ENCODE assay signal across 10 mouse cellular contexts in the genomic region with DNA sequence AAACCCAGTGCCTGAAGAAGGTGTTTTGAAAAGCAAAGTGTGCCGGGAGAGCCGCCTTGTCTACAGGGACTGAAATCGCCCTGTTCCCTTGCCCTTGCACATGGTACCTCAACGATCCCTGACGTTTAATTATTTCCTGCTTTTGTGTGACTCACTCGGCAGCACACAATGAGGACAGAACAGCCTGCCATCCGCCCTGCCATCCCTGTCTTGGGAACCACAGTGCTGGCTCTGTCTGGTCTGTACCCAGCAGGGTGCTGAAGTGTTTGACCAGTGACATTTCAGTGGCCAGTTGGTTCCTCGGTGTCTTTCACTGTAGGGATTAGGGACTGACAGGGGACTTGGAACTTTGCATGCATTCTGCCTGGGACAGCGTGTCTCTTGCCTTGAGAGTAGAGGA.
DNase-seq lines count a peak whose midpoint lies in the region; ATAC-seq and TF ChIP-seq lines count a peak whose summit lies in the region.
"Had no signal": no experiment of that assay in that cellular context is flagged by ENCODE, and none has a peak within 500 bp of the region (broad histone marks: within the 10 kb centered on the region; RNA-seq: fewer than 3 reads in every experiment).

No protein-coding gene starts in this region.

- TF ChIP-seq CTCF in thymus, adult 2 months (IDR thresholded peaks at IDR 0.05; ENCODE audit: borderline replicate concordance, control insufficient read depth, extremely low read depth, insufficient read depth, low read length, poor library complexity), result no peak

- no peak overlapping the region for H3K27ac ChIP-seq in intestine, embryonic 15.5 days
- no peak overlapping the region for H3K27ac ChIP-seq in intestine, embryonic 16.5 days (ENCODE audit: low read length)
- H3K27ac ChIP-seq in midbrain, embryonic 16.5 days (ENCODE audit: low read length), result no peak overlapping the region
- H3K27ac ChIP-seq in thymus, adult 2 months (ENCODE audit: control insufficient read depth, insufficient read depth, low read length), result no peak overlapping the region

- no peak overlapping the region for H3K9ac ChIP-seq in intestine, embryonic 15.5 days
- no peak overlapping the region for H3K9ac ChIP-seq in intestine, embryonic 16.5 days (ENCODE audit: low read depth, low read length)
- no peak overlapping the region for H3K9ac ChIP-seq in midbrain, embryonic 16.5 days (ENCODE audit: low read depth, low read length)

- no peaks in the 10 kb centered on the region for H3K9me3 ChIP-seq in intestine, embryonic 15.5 days
- H3K9me3 ChIP-seq in intestine, embryonic 16.5 days (ENCODE audit: control insufficient read depth, low read length), result no peaks in the 10 kb centered on the region
- H3K9me3 ChIP-seq in midbrain, embryonic 16.5 days (replicated peaks; ENCODE audit: control insufficient read depth, low read length, poor library complexity, severe bottlenecking), result no peaks in the 10 kb centered on the region
- H3K9me3 ChIP-seq: megakaryocyte, embryonic 14.5 days had no signal

- H3K4me2 ChIP-seq in intestine, embryonic 15.5 days (replicated peaks), result no peak overlapping the region
- no peak overlapping the region for H3K4me2 ChIP-seq in intestine, embryonic 16.5 days (ENCODE audit: low read depth, low read length)
- H3K4me2 ChIP-seq in midbrain, embryonic 16.5 days (ENCODE audit: low read length), result no peak overlapping the region

- no peaks in the 10 kb centered on the region for H3K27me3 ChIP-seq in intestine, embryonic 15.5 days (replicated peaks)
- no peaks in the 10 kb centered on the region for H3K27me3 ChIP-seq in intestine, embryonic 16.5 days (replicated peaks; ENCODE audit: control insufficient read depth, insufficient read depth, low read length)
- no peaks in the 10 kb centered on the region for H3K27me3 ChIP-seq in midbrain, embryonic 16.5 days (ENCODE audit: control insufficient read depth, insufficient read depth, low read depth, low read length)
- H3K27me3 ChIP-seq in thymus, adult 2 months (ENCODE audit: control insufficient read depth, insufficient read depth, low read length), result no peaks in the 10 kb centered on the region
- H3K27me3 ChIP-seq: megakaryocyte, embryonic 14.5 days had no signal

- no peak overlapping the region for H3K4me3 ChIP-seq in intestine, embryonic 15.5 days (replicated peaks)
- no peak overlapping the region for H3K4me3 ChIP-seq in intestine, embryonic 16.5 days (ENCODE audit: low read length)
- no peak overlapping the region for H3K4me3 ChIP-seq in midbrain, embryonic 16.5 days (ENCODE audit: low read depth, low read length)
- no peak overlapping the region for H3K4me3 ChIP-seq in thymus, adult 2 months (ENCODE audit: control insufficient read depth, insufficient read depth, low read length)
- H3K4me3 ChIP-seq: megakaryocyte, embryonic 14.5 days had no signal

- H3K36me3 ChIP-seq in intestine, embryonic 15.5 days, result no peaks in the 10 kb centered on the region
- no peaks in the 10 kb centered on the region; the same call in 1 of the 2 replicates for H3K36me3 ChIP-seq in intestine, embryonic 16.5 days (ENCODE audit: control insufficient read depth, insufficient read depth, low read length)
- no peaks in the 10 kb centered on the region for H3K36me3 ChIP-seq in midbrain, embryonic 16.5 days (ENCODE audit: control insufficient read depth, insufficient read depth, low read length)
- H3K36me3 ChIP-seq in thymus, adult 2 months (ENCODE audit: control insufficient read depth, insufficient read depth, low read length), result no peaks in the 10 kb centered on the region

- no peak for TF ChIP-seq POLR2A in thymus, adult 2 months (IDR thresholded peaks at IDR 0.05; ENCODE audit: control insufficient read depth, extremely low read depth, insufficient read depth, low read length, poor library complexity)

- peaks cover 15% of the 10 kb centered on the region for H3K4me1 ChIP-seq in intestine, embryonic 15.5 days (replicated peaks)
- peaks cover 3% of the 10 kb centered on the region; the same call in 1 of the 2 replicates for H3K4me1 ChIP-seq in intestine, embryonic 16.5 days (ENCODE audit: control insufficient read depth, insufficient read depth, low read length)
- H3K4me1 ChIP-seq in midbrain, embryonic 16.5 days (ENCODE audit: control insufficient read depth, insufficient read depth, low read length), result peaks cover 25% of the 10 kb centered on the region
- no peaks in the 10 kb centered on the region for H3K4me1 ChIP-seq in thymus, adult 2 months (replicated peaks; ENCODE audit: control insufficient read depth, insufficient read depth, low read length)

- peak; percentile 32 for DNase-seq in adrenal gland, adult 8-10 months
- no peak for DNase-seq in adrenal gland, adult 18-20 months (ENCODE audit: low spot score in 2 of 2)
- peak; percentile 81 to 88 for DNase-seq in cerebellum, postnatal 25 days
- DNase-seq in embryo, embryonic 10 days (ENCODE audit: low spot score), result no peak
- DNase-seq in thymus, adult 2 months, result no peak
- DNase-seq: spleen, adult 18-20 months had no signal

- peak; percentile 41 for ATAC-seq in intestine, embryonic 15.5 days
- ATAC-seq in intestine, embryonic 16.5 days, result no peak
- ATAC-seq in midbrain, embryonic 16.5 days, result 0 out of 2 replicates have a peak, but pooled peaks have one; percentile 32

- 50% methylated on average over 9 of the region's 9 CpGs for WGBS in intestine, embryonic 15.5 days
- WGBS in intestine, embryonic 16.5 days, result 50% methylated on average over 9 of the region's 9 CpGs
- WGBS in midbrain, embryonic 16.5 days, result 22% methylated on average over 9 of the region's 9 CpGs
- WGBS in thymus, adult 2 months, result 92% methylated on average over 9 of the region's 9 CpGs

Comparison
In these comparisons a context has a peak if more than half of its experiments do, and no peak if none do; other contexts are left out.
1. DNase-seq: peak in adrenal gland, adult 8-10 months (single experiment) and cerebellum, postnatal 25 days (2 of 2); none in adrenal gland, adult 18-20 months (0 of 2), embryo, embryonic 10 days (single experiment) and thymus, adult 2 months (single experiment).